Mouse (Mus musculus) embryonic facial prominence, embryonic 11.5 days (tissue): ENCODE results near the gene Usp43. TPM values are rescaled to one million over a fixed set of nuclear protein-coding genes. Genes with fewer than 3 reads are reported as not detected.
A peak's percentile ranks its signal among the peaks of the same experiment; 100 is the strongest.

ENCODE experiments used
- ATAC-seq: fragments of 200-750 bp; cut with Nextera tagmentation; replicated peaks from 2 replicates; pipeline ENCODE4 v1.8.0; 2017; ENCODE audit warnings: low read depth; ENCODE audit not compliant: insufficient number of reproducible peaks, low FRiP score, low TSS enrichment
- DNase-seq: peaks from one replicate; pipeline ENCODE4 v3.0.0-alpha.2; 2015; ENCODE audit warnings: low spot score
- H3K27ac ChIP-seq: fragments of 300-500 bp; sonication (generic); replicated peaks from 2 replicates; pipeline ENCODE4 v1.5.1; 2014; ENCODE audit warnings: mild to moderate bottlenecking, low read depth, low read length, control low read depth
- H3K27me3 ChIP-seq: fragments of 300-500 bp; sonication (generic); 2 replicates; pipeline ENCODE4 v1.6.1; 2014; ENCODE audit warnings: mild to moderate bottlenecking, low read length, moderate library complexity, mixed read lengths; ENCODE audit not compliant: control insufficient read depth, insufficient read depth
- H3K36me3 ChIP-seq: fragments of 300-500 bp; sonication (generic); replicated peaks from 2 replicates; pipeline ENCODE4 v1.6.1; 2014; ENCODE audit warnings: low read depth, mild to moderate bottlenecking, low read length, moderate library complexity, mixed read lengths; ENCODE audit not compliant: control insufficient read depth, insufficient read depth
- H3K4me1 ChIP-seq: fragments of 300-500 bp; sonication (generic); 2 replicates; pipeline ENCODE4 v1.6.1; 2014; ENCODE audit warnings: low read length, mixed read lengths; ENCODE audit not compliant: control insufficient read depth, insufficient read depth
- H3K4me2 ChIP-seq: fragments of 300-500 bp; sonication (generic); 2 replicates; pipeline ENCODE4 v1.6.1; 2014; ENCODE audit warnings: low read depth, mild to moderate bottlenecking, control low read depth, low read length, moderate library complexity
- H3K4me3 ChIP-seq: fragments of 300-500 bp; sonication (generic); 2 replicates; pipeline ENCODE4 v1.5.1; 2014; ENCODE audit warnings: low read depth, low read length, control low read depth
- H3K9ac ChIP-seq: fragments of 300-500 bp; sonication (generic); replicated peaks from 2 replicates; pipeline ENCODE4 v1.6.1; 2014; ENCODE audit warnings: mild to moderate bottlenecking, control low read depth, low read length
- H3K9me3 ChIP-seq: fragments of 300-500 bp; sonication (generic); replicated peaks from 2 replicates; pipeline ENCODE4 v1.6.1; 2016; ENCODE audit warnings: mild to moderate bottlenecking, low read length, inconsistent platforms, mixed read lengths; ENCODE audit not compliant: control insufficient read depth
- WGBS: fragments of 180-500 bp; shearing (Covaris S2); extraction: QIAGEN DNeasy Blood & Tissue Kit; methylation state at CpG from one replicate; pipeline ENCODE4 v1.1.7; 2014; 5-methylcytosine and 5-hydroxymethylcytosine counted together
- polyA plus RNA-seq: library from polyadenylated mRNA; unstranded; fragments of >200 nt; fragmentation: Nextera tagmentation; extraction: Ambion mirVana; gene quantifications from 2 replicates; pipeline ENCODE4 v1.2.1, GENCODE M21; 2014

Usp43 gene
- polyA plus RNA-seq, 1 experiment from 2014 or later = 0.70 TPM

DNA sequence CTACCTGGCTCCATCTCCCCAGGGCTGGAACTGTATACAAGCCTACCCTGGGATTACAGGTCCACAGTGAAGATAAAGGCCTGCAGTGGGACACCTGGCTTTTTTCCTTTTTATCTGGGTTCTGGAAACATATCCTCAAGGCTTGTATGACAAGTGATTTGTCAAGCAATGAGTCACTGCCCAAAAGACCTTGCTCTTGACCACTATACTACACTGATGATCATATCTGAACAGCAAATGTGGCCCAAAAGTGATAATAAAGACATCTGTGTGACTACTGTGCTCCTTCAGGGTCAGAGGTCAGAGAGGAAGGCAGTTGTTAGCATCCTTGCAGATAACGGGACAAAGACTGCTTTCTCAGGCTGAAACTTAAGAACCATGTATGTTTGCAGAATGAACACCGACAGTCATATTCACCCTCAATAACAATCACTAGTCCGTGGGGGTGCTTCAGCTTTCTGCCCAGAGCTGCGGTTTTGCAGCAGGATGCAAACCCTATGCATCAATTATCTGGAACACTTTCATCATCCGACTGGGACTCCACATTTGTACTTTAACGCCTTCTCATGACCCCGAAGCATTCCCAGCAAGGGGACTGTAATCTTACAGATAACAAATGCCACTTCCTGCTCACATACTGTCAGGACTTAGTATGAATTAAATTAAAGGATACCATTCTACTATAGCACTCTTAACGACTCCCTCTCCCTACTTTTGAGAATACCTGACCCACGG is 1.6 kb downstream of the Usp43 start:
- H3K9me3 ChIP-seq = no peaks in the 10 kb centered on the region
- no peak overlapping the region for H3K27ac ChIP-seq
- no peak overlapping the region for H3K9ac ChIP-seq
- 42% methylated on average over 9 of the region's 9 CpGs for WGBS
- H3K27me3 ChIP-seq = peaks cover 18% of the 10 kb centered on the region
- no peak for DNase-seq
- no peak for ATAC-seq
- H3K36me3 ChIP-seq = no peaks in the 10 kb centered on the region
- no peak overlapping the region for H3K4me2 ChIP-seq
- no peaks in the 10 kb centered on the region; the same call in 1 of the 2 replicates for H3K4me1 ChIP-seq
- H3K4me3 ChIP-seq = no peak overlapping the region

DNA sequence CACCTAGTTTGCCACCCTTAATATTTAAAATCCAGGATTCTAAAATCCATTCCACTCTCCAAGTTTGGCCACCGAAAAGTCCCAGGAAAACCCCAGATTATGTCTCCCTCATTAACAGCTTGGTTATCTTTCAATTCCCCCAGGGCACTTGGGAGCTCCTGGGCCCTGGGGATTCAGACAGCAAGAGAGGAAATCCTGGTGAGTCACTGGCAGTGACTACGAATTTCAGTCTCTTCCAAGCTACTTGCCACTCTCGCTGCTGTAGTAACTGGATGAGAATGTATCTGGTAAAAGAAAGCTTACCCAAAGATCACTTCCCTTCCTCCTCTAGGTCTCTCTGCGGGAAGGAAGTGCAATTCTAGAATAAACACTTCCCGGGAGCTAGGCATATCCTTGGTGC is 2.4 kb downstream of the Usp43 start:
- Histone ChIP-seq H3K36me3 (no peaks in the 10 kb centered on the region), H3K9ac (no peak overlapping the region), H3K27ac (no peak overlapping the region), H3K4me3 (no peak overlapping the region), H3K4me2 (no peak overlapping the region), H3K9me3 (no peaks in the 10 kb centered on the region), H3K4me1 (no peaks in the 10 kb centered on the region; the same call in 1 of the 2 replicates), H3K27me3 (peaks cover 18% of the 10 kb centered on the region)
- 59% methylated on average over 5 of the region's 5 CpGs for WGBS
- no peak for DNase-seq
- ATAC-seq = no peak

DNA sequence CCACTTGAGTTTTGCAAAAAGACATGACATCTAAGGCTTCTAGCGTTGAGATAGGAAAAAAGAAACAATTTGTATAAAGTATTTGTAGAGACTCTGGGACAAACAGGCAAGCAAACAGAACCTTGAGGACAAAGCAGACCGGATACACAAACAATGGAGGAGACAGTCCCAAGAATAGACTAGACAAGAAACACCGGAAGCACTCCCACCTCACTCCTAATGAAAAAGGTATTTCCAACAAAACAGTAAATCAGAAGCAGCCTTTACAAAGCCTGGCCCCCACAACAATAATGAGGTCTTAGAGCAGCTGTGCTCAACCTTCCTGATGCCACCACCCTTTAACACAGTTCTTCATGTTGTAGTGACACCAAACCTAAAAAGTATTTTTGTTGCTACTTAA is 4.8 kb downstream of the Usp43 start:
- H3K4me3 ChIP-seq = no peak overlapping the region
- H3K27me3 ChIP-seq = peaks cover 18% of the 10 kb centered on the region
- no peak overlapping the region for H3K27ac ChIP-seq
- H3K4me1 ChIP-seq = no peaks in the 10 kb centered on the region; the same call in 1 of the 2 replicates
- DNase-seq (no peak), ATAC-seq (no peak)
- H3K4me2 ChIP-seq = no peak overlapping the region
- 75% methylated on average over 3 of the region's 3 CpGs for WGBS
- H3K9ac ChIP-seq = no peak overlapping the region
- H3K36me3 ChIP-seq = no peaks in the 10 kb centered on the region
- H3K9me3 ChIP-seq = no peaks in the 10 kb centered on the region

DNA sequence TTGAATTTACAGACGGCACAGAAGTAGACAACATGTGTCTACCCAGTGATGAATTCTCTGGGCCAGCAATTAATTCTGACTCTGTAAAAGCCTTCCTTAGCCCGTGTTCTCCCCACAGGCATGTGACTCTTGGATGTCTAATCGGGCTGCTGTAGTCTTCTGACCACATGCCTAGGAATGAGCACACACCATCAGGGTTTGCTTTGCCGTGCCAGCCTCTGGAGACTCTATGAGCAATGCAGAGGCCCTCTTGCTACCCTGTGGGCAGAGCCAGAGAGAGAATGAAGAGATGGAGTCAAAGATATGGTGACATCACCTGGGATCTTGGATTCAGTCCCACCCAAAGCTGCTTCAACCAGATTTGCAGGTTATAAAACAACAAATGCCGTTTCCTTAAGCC is 10.9 kb downstream of the Usp43 start:
- no peaks in the 10 kb centered on the region for H3K36me3 ChIP-seq
- no peak overlapping the region for H3K4me2 ChIP-seq
- WGBS = 92% methylated on average over 5 of the region's 5 CpGs
- H3K4me1 ChIP-seq = no peaks in the 10 kb centered on the region
- H3K27ac ChIP-seq = no peak overlapping the region
- no peaks in the 10 kb centered on the region for H3K9me3 ChIP-seq
- no peak overlapping the region for H3K4me3 ChIP-seq
- DNase-seq = no peak
- H3K27me3 ChIP-seq = no peaks in the 10 kb centered on the region
- no peak overlapping the region for H3K9ac ChIP-seq
- ATAC-seq = no peak

DNA sequence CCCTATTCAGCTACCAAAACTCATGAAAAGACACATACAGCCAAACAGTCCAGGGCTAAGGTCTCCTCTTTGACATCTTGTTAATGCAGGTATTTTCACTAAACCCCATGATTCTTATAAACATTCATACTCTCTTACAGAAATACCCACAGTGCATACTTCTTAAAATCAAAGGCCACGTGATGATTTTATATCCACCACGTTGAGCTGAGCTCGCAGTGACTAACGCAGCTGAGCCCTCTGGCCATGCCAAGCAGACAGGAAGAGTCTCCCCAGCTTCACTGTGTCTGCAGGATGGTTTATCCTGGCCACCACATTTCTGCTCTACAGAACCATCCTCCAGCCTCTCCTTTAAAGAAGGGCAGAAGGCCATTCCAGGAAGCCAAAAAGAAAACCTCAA is 18.2 kb downstream of the Usp43 start:
- whole genome bisulfite sequencing = 78% methylated on average over 4 of the region's 4 CpGs
- no peak overlapping the region for H3K4me2 ChIP-seq
- H3K36me3 ChIP-seq = no peaks in the 10 kb centered on the region
- H3K4me1 ChIP-seq = no peaks in the 10 kb centered on the region
- H3K9me3 ChIP-seq = no peaks in the 10 kb centered on the region
- no peak overlapping the region for H3K27ac ChIP-seq
- no peak for ATAC-seq
- no peak for DNase-seq
- no peak overlapping the region for H3K9ac ChIP-seq
- no peaks in the 10 kb centered on the region for H3K27me3 ChIP-seq
- no peak overlapping the region for H3K4me3 ChIP-seq

DNA sequence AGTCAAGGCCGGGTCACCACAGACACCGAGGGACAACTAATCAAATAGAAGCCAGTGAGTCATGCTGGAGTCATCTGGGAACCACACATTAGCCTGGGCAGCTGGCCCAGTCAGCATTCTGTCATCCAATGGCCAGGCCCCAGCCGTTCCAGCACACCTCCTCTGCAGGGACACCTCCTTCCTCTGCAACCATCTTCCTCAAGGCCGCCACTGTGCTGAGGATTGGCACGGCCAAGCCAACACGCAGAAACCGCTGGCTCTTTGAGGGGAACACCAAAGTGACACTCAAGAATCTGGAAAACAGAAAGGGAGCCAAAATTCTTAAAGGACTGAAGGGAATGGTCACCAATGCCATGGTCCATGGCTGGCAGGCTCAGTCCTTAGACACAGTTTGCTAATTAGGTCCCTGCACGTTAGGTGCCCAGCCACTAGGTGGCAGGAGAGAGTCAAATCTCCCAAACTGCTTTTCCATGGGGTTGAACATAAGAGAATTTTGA is 24.8 kb downstream of the Usp43 start:
- Histone ChIP-seq H3K27me3 (no peaks in the 10 kb centered on the region), H3K9ac (no peak overlapping the region), H3K36me3 (no peaks in the 10 kb centered on the region), H3K4me1 (no peaks in the 10 kb centered on the region), H3K9me3 (no peaks in the 10 kb centered on the region), H3K27ac (no peak overlapping the region), H3K4me3 (no peak overlapping the region), H3K4me2 (no peak overlapping the region)
- DNase-seq (peak; percentile 63), ATAC-seq (no peak)
- WGBS = 64% methylated on average over 8 of the region's 8 CpGs

DNA sequence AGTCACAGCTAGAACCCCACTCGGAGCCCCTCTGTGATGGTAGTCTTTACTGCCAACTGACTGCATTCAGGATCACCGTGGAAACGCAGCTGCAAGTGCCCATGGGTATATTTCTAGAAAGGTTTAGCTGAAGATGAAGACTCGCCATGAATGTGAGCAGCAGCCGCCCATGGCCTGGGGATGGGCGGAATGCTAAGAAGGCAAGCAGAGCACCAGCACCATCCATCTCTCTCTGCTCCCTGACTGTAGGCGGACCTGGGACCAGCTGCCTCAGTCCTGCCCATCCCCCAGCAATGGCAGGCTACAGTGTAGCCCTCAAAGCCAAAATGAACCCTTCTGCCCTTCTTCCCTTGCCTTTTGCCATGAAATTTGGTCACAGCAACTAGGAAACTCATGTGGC is 26.3 kb downstream of the Usp43 start:
- no peak for ATAC-seq
- WGBS = 78% methylated on average over 7 of the region's 7 CpGs

DNA sequence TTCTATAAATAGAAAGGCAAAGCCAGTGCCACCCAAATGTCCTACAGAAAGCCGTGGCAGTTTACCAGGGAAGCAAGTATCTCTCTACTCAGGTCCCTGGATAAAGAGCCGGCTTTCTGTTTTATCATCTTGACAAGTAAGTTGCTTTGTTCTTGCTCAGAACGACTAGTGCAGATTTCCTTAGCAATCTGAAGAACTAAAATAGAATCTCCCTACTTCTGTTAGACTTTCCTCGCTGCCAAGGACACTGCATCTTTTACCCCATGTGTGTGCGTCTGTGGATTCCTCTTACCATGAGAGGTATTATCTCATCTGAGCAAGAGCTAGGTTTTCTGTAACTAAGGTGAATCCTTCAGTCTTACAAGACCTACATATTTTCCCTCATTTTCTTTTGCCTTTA is 33.4 kb downstream of the Usp43 start:
- Histone ChIP-seq H3K9me3 (no peaks in the 10 kb centered on the region), H3K9ac (no peak overlapping the region), H3K36me3 (no peaks in the 10 kb centered on the region), H3K27me3 (no peaks in the 10 kb centered on the region), H3K4me1 (no peaks in the 10 kb centered on the region), H3K4me2 (no peak overlapping the region), H3K4me3 (no peak overlapping the region), H3K27ac (no peak overlapping the region)
- ATAC-seq (no peak), DNase-seq (no peak)
- WGBS = 82% methylated on average over 5 of the region's 5 CpGs

More for the DNA sequence above, 26.3 kb downstream of the Usp43 start:
- no peak overlapping the region for H3K4me2 ChIP-seq
- no peaks in the 10 kb centered on the region for H3K27me3 ChIP-seq
- no peak for DNase-seq
- no peak overlapping the region for H3K27ac ChIP-seq
- no peaks in the 10 kb centered on the region for H3K36me3 ChIP-seq
- H3K9ac ChIP-seq = no peak overlapping the region
- no peak overlapping the region for H3K4me3 ChIP-seq
- no peaks in the 10 kb centered on the region for H3K4me1 ChIP-seq
- no peaks in the 10 kb centered on the region for H3K9me3 ChIP-seq
